Mouse (Mus musculus) liver, embryonic 16.5 days (tissue): ENCODE data around the gene Cbwd1. TPM values are rescaled to one million over a fixed set of nuclear protein-coding genes. Genes with fewer than 3 reads are reported as not detected.

Experiments used
- ATAC-seq: fragments of 200-750 bp; cut with Nextera tagmentation; 2 replicates; pipeline ENCODE4 v1.8.0; 2017; ENCODE audit warnings: low read depth, mild to moderate bottlenecking, moderate number of reproducible peaks, moderate library complexity
- H3K27ac ChIP-seq: fragments of 300-500 bp; sonication (generic); 2 replicates; pipeline ENCODE4 v1.5.1; 2014; ENCODE audit warnings: mild to moderate bottlenecking, low read length
- H3K27me3 ChIP-seq: fragments of 300-500 bp; sonication (generic); 2 replicates; pipeline ENCODE4 v1.6.1; 2014; ENCODE audit warnings: low read depth, low read length, mixed read lengths; ENCODE audit not compliant: control insufficient read depth, insufficient read depth
- H3K36me3 ChIP-seq: fragments of 300-500 bp; sonication (generic); 2 replicates; pipeline ENCODE4 v1.6.1; 2014; ENCODE audit warnings: mild to moderate bottlenecking; ENCODE audit not compliant: control insufficient read depth, insufficient read depth
- H3K4me1 ChIP-seq: fragments of 300-500 bp; sonication (generic); 2 replicates; pipeline ENCODE4 v1.6.1; 2014; ENCODE audit warnings: low read depth, low read length, mixed read lengths; ENCODE audit not compliant: control insufficient read depth
- H3K4me2 ChIP-seq: fragments of 300-500 bp; sonication (generic); 2 replicates; pipeline ENCODE4 v1.6.1; 2014; ENCODE audit warnings: low read depth, low read length, mixed read lengths
- H3K4me3 ChIP-seq: fragments of 300-500 bp; sonication (generic); 2 replicates; pipeline ENCODE4 v1.5.1; 2014; ENCODE audit warnings: low read depth, mild to moderate bottlenecking, low read length
- H3K9ac ChIP-seq: fragments of 300-500 bp; sonication (generic); 2 replicates; pipeline ENCODE4 v1.6.1; 2014; ENCODE audit warnings: low read depth, low read length
- H3K9me3 ChIP-seq: fragments of 300-500 bp; sonication (generic); replicated peaks from 2 replicates; pipeline ENCODE4 v1.6.1; 2016; ENCODE audit warnings: low read length; ENCODE audit not compliant: control insufficient read depth
- WGBS: fragments of 180-500 bp; shearing (Covaris S2); extraction: QIAGEN DNeasy Blood & Tissue Kit; methylation state at CpG from one replicate; pipeline ENCODE4 v1.1.7; 2014; ENCODE audit not compliant: insufficient replicate concordance; 5-methylcytosine and 5-hydroxymethylcytosine counted together
- polyA plus RNA-seq: library from polyadenylated mRNA; unstranded; fragments of >200 nt; fragmentation: Nextera tagmentation; extraction: Ambion mirVana; gene quantifications from 2 replicates; pipeline ENCODE4 v1.2.1, GENCODE M21; 2015

Cbwd1 gene
- polyA plus RNA-seq, 1 experiment from 2014 or later, result 6.8 TPM

GRCm38 (mm10) chr19:24966203-24966602, 4.8 kb upstream of the Cbwd1 start:
- 47% methylated on average over 2 of the region's 2 CpGs for WGBS
- H3K36me3 ChIP-seq, result no peaks in the 10 kb centered on the region
- H3K4me1 ChIP-seq, result no peaks in the 10 kb centered on the region
- no peak overlapping the region for H3K4me3 ChIP-seq
- no peak overlapping the region for H3K4me2 ChIP-seq
- ATAC-seq, result no peak
- no peak overlapping the region for H3K9ac ChIP-seq
- no peak overlapping the region; the same call in 1 of the 2 replicates for H3K27ac ChIP-seq
- no peaks in the 10 kb centered on the region for H3K27me3 ChIP-seq
- no peaks in the 10 kb centered on the region for H3K9me3 ChIP-seq

DNA sequence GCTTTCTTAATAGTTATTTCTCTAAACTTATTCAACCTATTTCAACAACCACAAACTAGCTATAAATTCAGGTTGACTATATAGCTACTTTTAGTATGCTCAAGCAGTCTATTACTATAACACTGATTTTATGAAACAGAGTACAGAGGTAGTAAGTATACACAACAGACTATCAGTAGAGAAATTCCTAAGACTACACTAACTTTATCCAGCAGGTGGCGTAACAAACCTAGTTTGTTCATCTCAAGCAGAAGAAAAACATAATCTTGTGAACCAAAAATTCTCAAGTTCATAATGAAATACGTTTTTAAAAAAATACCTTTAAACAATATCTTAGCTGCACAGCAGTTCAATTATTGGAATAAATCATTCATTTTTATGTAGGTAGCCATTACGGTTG, 2.9 kb downstream of the Cbwd1 start:
- no peak overlapping the region for H3K27ac ChIP-seq
- H3K4me1 ChIP-seq, result peaks cover 8% of the 10 kb centered on the region
- H3K4me3 ChIP-seq, result no peak overlapping the region
- no peak overlapping the region for H3K4me2 ChIP-seq
- no peak for ATAC-seq
- H3K27me3 ChIP-seq, result no peaks in the 10 kb centered on the region
- no peak overlapping the region for H3K9ac ChIP-seq
- H3K9me3 ChIP-seq, result no peaks in the 10 kb centered on the region
- H3K36me3 ChIP-seq, result peaks cover 6% of the 10 kb centered on the region; the same call in 1 of the 2 replicates
- WGBS, result 31% methylated on average over 3 of the region's 3 CpGs

GRCm38 (mm10) chr19:24945521-24946262, 15.7 kb downstream of the Cbwd1 start:
- Histone ChIP-seq H3K4me2 (no peak overlapping the region), H3K27ac (no peak overlapping the region), H3K36me3 (no peaks in the 10 kb centered on the region), H3K4me1 (no peaks in the 10 kb centered on the region), H3K27me3 (no peaks in the 10 kb centered on the region), H3K4me3 (no peak overlapping the region), H3K9ac (no peak overlapping the region), H3K9me3 (no peaks in the 10 kb centered on the region)
- no peak for ATAC-seq

- no peak overlapping the region for H3K27ac ChIP-seq
- no peaks in the 10 kb centered on the region for H3K4me1 ChIP-seq
- no peak overlapping the region for H3K4me2 ChIP-seq
- 0 out of 2 replicates have a peak, but pooled peaks cover 2% of the 10 kb centered on the region for H3K36me3 ChIP-seq
- H3K27me3 ChIP-seq, result no peaks in the 10 kb centered on the region
- ATAC-seq, result no peak
- H3K4me3 ChIP-seq, result no peak overlapping the region
- H3K9ac ChIP-seq, result no peak overlapping the region
- H3K9me3 ChIP-seq, result no peaks in the 10 kb centered on the region
- 72% methylated on average over 1 of the region's 1 CpGs for WGBS
Measured at GRCm38 (mm10) chr19:24937084-24937483, 24.3 kb downstream of the Cbwd1 start.

GRCm38 (mm10) chr19:24929041-24929440, 32.4 kb downstream of the Cbwd1 start:
- H3K27me3 ChIP-seq, result no peaks in the 10 kb centered on the region
- H3K4me3 ChIP-seq, result no peak overlapping the region
- no peaks in the 10 kb centered on the region for H3K4me1 ChIP-seq
- ATAC-seq, result no peak
- no peak overlapping the region for H3K27ac ChIP-seq
- WGBS, result 74% methylated on average over 1 of the region's 1 CpGs
- H3K9ac ChIP-seq, result no peak overlapping the region
- no peaks in the 10 kb centered on the region for H3K36me3 ChIP-seq
- no peak overlapping the region for H3K4me2 ChIP-seq
- H3K9me3 ChIP-seq, result no peaks in the 10 kb centered on the region

DNA sequence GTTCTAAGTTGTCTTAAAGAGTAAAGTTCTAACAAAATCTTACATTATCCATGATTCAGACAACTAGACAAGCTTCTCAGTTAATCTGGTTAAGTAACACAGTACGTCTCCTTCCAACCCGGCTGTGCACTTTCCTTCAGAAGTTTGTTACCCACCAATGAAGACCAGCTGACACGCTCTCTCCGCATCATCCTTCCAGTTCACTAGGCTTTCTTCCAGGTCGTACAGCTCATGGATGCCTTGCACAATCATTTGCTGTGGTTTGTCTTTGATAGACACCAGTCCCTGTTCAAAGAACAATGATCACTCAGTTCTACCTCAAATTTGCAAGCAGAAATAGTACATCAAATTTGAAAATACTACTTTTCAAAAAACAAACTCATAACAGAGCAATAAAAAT, 40.5 kb downstream of the Cbwd1 start:
- ATAC-seq, result no peak
- WGBS, result 84% methylated on average over 5 of the region's 5 CpGs
- H3K4me1 ChIP-seq, result no peaks in the 10 kb centered on the region
- no peak overlapping the region for H3K4me3 ChIP-seq
- H3K27ac ChIP-seq, result no peak overlapping the region
- H3K4me2 ChIP-seq, result no peak overlapping the region
- H3K27me3 ChIP-seq, result no peaks in the 10 kb centered on the region
- no peak overlapping the region for H3K9ac ChIP-seq
- peaks cover 7% of the 10 kb centered on the region for H3K36me3 ChIP-seq
- no peaks in the 10 kb centered on the region for H3K9me3 ChIP-seq

GRCm38 (mm10) chr19:24908385-24909155, 52.8 kb downstream of the Cbwd1 start:
- H3K9ac ChIP-seq, result no peak overlapping the region
- H3K4me2 ChIP-seq, result no peak overlapping the region
- no peak overlapping the region for H3K27ac ChIP-seq
- H3K36me3 ChIP-seq, result no peaks in the 10 kb centered on the region
- no peak for ATAC-seq
- no peaks in the 10 kb centered on the region for H3K4me1 ChIP-seq
- peaks cover 7% of the 10 kb centered on the region for H3K27me3 ChIP-seq
- H3K4me3 ChIP-seq, result no peak overlapping the region
- no peaks in the 10 kb centered on the region for H3K9me3 ChIP-seq
- 53% methylated on average over 3 of the region's 3 CpGs for WGBS

DNA sequence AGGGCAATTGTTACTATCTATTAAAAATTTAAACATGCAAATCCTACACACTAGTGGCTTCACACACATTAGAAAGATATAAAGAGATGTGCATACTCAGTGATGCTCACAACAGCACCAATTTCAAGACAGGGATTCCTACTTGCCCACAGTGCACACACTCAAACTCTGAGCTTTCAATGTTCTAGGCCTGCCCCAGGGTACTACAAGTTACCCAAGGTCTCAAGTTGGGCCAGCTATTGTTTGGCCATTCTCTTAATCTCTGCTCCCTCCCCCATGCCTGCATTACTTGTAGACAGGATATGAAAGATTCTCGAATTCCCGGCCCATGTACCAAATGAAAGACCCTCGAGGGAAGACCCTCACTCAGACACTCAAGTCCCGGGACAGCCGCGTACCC, 53.8 kb downstream of the Cbwd1 start:
- H3K27me3 ChIP-seq, result peaks cover 14% of the 10 kb centered on the region
- H3K27ac ChIP-seq, result no peak overlapping the region
- H3K4me3 ChIP-seq, result no peak overlapping the region
- H3K4me1 ChIP-seq, result no peaks in the 10 kb centered on the region
- no peak overlapping the region for H3K4me2 ChIP-seq
- no peak overlapping the region for H3K9ac ChIP-seq
- ATAC-seq, result no peak
- 58% methylated on average over 4 of the region's 6 CpGs for WGBS
- no peaks in the 10 kb centered on the region for H3K9me3 ChIP-seq
- no peaks in the 10 kb centered on the region for H3K36me3 ChIP-seq

DNA sequence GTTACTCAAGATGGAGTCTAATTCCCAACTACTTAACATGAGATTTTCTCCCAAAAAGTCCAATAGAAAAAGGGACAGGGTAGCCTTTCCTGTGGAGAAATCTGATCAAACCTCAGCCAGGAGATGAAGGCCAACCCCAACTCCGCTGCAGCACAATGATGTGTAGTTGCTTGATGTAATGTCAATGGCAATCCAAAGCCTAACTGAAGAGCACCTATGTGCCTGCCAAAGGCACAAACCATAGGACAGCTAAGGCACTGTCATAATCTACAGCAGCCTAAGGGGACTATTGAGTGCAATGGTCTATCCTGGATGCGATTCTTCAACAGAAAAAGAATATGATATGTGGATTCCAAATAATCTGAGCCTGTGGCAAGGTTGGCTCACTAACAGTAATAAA, 58.6 kb downstream of the Cbwd1 start:
- Histone ChIP-seq H3K4me2 (no peak overlapping the region), H3K4me3 (no peak overlapping the region), H3K27me3 (peaks cover 60% of the 10 kb centered on the region), H3K9me3 (no peaks in the 10 kb centered on the region), H3K4me1 (no peaks in the 10 kb centered on the region), H3K9ac (no peak overlapping the region), H3K27ac (no peak overlapping the region), H3K36me3 (no peaks in the 10 kb centered on the region)
- 28% methylated on average over 2 of the region's 2 CpGs for WGBS
- no peak for ATAC-seq
